Mouse (Mus musculus): ENCODE data around the gene Dirc2. TPM values are rescaled to one million over a fixed set of nuclear protein-coding genes. Genes with fewer than 3 reads are reported as not detected.

The Dirc2 gene
- polyA plus RNA-seq, 1 experiment from 2014 or later = 8.0 TPM

DNA sequence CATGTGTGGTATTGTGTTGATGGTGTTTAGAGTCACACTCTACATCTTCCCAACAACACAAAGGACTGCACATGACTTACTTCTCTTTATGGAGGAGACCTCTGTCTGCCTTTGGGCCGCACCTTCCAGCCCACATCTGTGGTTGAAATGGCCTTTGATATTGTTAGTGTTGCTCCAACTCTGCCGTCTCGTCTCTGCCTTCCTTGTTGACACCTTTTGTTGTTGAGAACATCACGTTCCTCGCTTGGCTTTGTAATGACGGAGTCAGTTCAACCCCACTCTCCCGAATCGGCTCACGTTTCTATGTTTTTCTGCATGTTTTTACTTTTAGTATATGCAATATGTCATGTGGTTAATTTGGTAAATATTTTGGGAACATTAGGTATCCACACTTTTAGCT, 11.9 kb upstream of the Dirc2 start:
- 90% methylated on average over 9 of the region's 9 CpGs for WGBS

DNA sequence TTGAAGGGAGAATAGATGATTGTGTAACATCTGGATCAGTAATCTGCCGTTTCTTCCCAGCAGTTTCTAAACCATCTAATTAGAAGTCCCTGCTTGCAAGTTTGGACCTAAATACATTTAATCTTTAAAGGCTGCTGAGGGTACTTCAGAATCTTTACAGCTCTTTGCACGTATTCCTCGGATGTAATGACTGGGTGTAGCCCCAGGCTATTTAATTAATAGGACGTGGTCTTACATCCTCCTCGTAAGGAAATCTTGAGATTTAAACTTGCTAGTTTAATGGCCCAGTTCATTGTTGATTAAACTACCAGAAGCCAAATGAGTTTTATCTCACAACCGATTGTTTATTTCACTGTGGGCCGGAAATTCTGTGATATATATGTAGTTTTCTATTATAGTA, 10.5 kb upstream of the Dirc2 start:
- H3K4me1 ChIP-seq (replicated peaks; ENCODE audit: control insufficient read depth, insufficient read depth, low read length) = peaks cover 8% of the 10 kb centered on the region
- ATAC-seq (replicated peaks; ENCODE audit: low FRiP score) (no peak), DNase-seq (ENCODE audit: low spot score) (no peak)
- no peaks in the 10 kb centered on the region for H3K36me3 ChIP-seq (ENCODE audit: control insufficient read depth, insufficient read depth, low read length)
- no peak overlapping the region for H3K27ac ChIP-seq (ENCODE audit: low read depth, low read length)
- no peak overlapping the region for H3K9ac ChIP-seq (ENCODE audit: low read depth, low read length)
- WGBS = 84% methylated on average over 7 of the region's 7 CpGs
- H3K27me3 ChIP-seq (replicated peaks; ENCODE audit: control insufficient read depth, insufficient read depth, low read length) = no peaks in the 10 kb centered on the region
- no peaks in the 10 kb centered on the region for H3K9me3 ChIP-seq (ENCODE audit: control insufficient read depth, low read length)
- no peak overlapping the region for H3K4me3 ChIP-seq (ENCODE audit: low read depth, low read length)
- H3K4me2 ChIP-seq = no peak overlapping the region

More for the DNA sequence above, 11.9 kb upstream of the Dirc2 start:
- no peaks in the 10 kb centered on the region for H3K36me3 ChIP-seq (ENCODE audit: control insufficient read depth, insufficient read depth, low read length)
- no peak overlapping the region for H3K4me2 ChIP-seq
- DNase-seq (ENCODE audit: low spot score) (no peak), ATAC-seq (replicated peaks; ENCODE audit: low FRiP score) (no peak)
- H3K27ac ChIP-seq (ENCODE audit: low read depth, low read length) = no peak overlapping the region
- no peaks in the 10 kb centered on the region for H3K9me3 ChIP-seq (ENCODE audit: control insufficient read depth, low read length)
- H3K4me3 ChIP-seq (ENCODE audit: low read depth, low read length) = no peak overlapping the region
- no peak overlapping the region for H3K9ac ChIP-seq (ENCODE audit: low read depth, low read length)
- H3K4me1 ChIP-seq (replicated peaks; ENCODE audit: control insufficient read depth, insufficient read depth, low read length) = peaks cover 8% of the 10 kb centered on the region
- no peaks in the 10 kb centered on the region for H3K27me3 ChIP-seq (replicated peaks; ENCODE audit: control insufficient read depth, insufficient read depth, low read length)

DNA sequence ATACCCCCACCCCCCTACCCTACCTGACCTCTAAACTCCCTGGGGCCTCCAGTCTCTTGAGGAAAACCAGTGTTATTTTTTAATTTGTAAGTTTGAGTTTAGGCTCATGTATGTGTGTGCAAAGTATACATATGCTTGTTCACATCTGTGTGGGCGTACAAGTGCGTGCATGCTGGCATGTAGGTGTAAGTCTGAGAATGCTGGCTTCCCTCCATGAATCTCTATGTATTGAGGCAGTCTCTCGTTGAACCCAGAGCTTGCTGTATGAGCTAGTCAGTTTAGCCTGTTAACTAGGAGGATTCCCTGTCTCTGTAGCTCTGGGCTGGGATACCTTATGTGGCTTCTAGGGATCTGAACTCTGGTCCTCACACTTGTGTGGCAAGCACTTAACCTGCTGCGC, 8.6 kb upstream of the Dirc2 start:
- ATAC-seq (replicated peaks; ENCODE audit: low FRiP score) (no peak), DNase-seq (ENCODE audit: low spot score) (no peak)
- H3K27ac ChIP-seq (ENCODE audit: low read depth, low read length) = no peak overlapping the region
- H3K27me3 ChIP-seq (replicated peaks; ENCODE audit: control insufficient read depth, insufficient read depth, low read length) = no peaks in the 10 kb centered on the region
- H3K36me3 ChIP-seq (ENCODE audit: control insufficient read depth, insufficient read depth, low read length) = no peaks in the 10 kb centered on the region
- no peak overlapping the region for H3K4me2 ChIP-seq
- H3K9me3 ChIP-seq (ENCODE audit: control insufficient read depth, low read length) = no peaks in the 10 kb centered on the region
- no peak overlapping the region for H3K9ac ChIP-seq (ENCODE audit: low read depth, low read length)
- 0 out of 2 replicates have a peak, but pooled peaks cover under 1% of the 10 kb centered on the region for H3K4me1 ChIP-seq (replicated peaks; ENCODE audit: control insufficient read depth, insufficient read depth, low read length)
- H3K4me3 ChIP-seq (ENCODE audit: low read depth, low read length) = no peak overlapping the region
- WGBS = 88% methylated on average over 4 of the region's 4 CpGs

DNA sequence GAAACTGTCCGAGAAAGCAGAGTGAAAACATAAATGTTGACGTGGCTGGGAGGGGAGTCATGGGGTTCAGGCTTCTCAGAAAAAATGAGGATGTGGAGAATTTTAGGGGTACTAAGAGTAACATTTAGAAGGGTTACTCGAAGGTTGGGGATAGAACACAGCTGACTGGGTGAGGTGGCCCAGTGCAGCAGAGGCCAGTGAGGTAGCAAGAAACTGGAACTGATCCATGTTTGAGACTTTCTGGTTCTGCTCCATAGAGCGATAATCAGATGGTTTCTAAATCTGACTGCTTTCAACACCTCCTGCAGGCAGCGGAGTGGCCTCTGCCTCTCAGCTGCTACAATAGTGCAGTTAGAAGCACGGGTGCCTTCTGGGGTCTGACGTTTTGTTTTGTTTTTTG, 7.6 kb upstream of the Dirc2 start:
- H3K27me3 ChIP-seq (replicated peaks; ENCODE audit: control insufficient read depth, insufficient read depth, low read length) = no peaks in the 10 kb centered on the region
- no peaks in the 10 kb centered on the region for H3K36me3 ChIP-seq (ENCODE audit: control insufficient read depth, insufficient read depth, low read length)
- no peak overlapping the region for H3K27ac ChIP-seq (ENCODE audit: low read depth, low read length)
- peaks cover 4% of the 10 kb centered on the region; the same call in 1 of the 2 replicates for H3K4me1 ChIP-seq (replicated peaks; ENCODE audit: control insufficient read depth, insufficient read depth, low read length)
- no peak overlapping the region for H3K4me2 ChIP-seq
- DNase-seq (ENCODE audit: low spot score) (no peak), ATAC-seq (replicated peaks; ENCODE audit: low FRiP score) (no peak)
- 86% methylated on average over 7 of the region's 7 CpGs for WGBS
- no peak overlapping the region for H3K4me3 ChIP-seq (ENCODE audit: low read depth, low read length)
- no peak overlapping the region for H3K9ac ChIP-seq (ENCODE audit: low read depth, low read length)
- H3K9me3 ChIP-seq (ENCODE audit: control insufficient read depth, low read length) = no peaks in the 10 kb centered on the region

DNA sequence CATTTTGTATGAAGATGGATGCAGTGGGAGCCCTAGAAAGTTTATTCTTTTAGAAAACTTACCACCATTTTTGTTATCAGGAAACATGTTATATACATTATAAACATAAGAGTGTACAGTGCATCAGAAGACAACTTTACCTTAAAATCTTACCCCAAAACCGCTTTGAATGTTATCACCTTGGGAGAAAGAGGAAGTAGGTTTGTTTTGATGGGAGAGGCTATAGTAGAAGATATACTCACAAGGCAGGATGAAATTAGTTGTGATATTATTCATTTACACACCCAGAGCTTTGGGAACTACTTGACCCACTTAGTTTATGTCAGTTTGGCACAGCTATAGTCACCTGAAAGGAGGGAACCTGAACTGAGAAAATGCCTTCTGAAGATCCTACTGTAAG, 6.7 kb upstream of the Dirc2 start:
- 50% methylated on average over 1 of the region's 1 CpGs for WGBS
- no peak overlapping the region for H3K4me2 ChIP-seq
- no peak for ATAC-seq (replicated peaks; ENCODE audit: low FRiP score)
- H3K4me1 ChIP-seq (replicated peaks; ENCODE audit: control insufficient read depth, insufficient read depth, low read length) = peaks cover 9% of the 10 kb centered on the region; the same call in 1 of the 2 replicates
- H3K4me3 ChIP-seq (ENCODE audit: low read depth, low read length) = no peak overlapping the region
- H3K9me3 ChIP-seq (ENCODE audit: control insufficient read depth, low read length) = no peaks in the 10 kb centered on the region
- H3K36me3 ChIP-seq (ENCODE audit: control insufficient read depth, insufficient read depth, low read length) = no peaks in the 10 kb centered on the region
- H3K9ac ChIP-seq (ENCODE audit: low read depth, low read length) = no peak overlapping the region
- no peak for DNase-seq (ENCODE audit: low spot score)
- no peak overlapping the region for H3K27ac ChIP-seq (ENCODE audit: low read depth, low read length)
- H3K27me3 ChIP-seq (replicated peaks; ENCODE audit: control insufficient read depth, insufficient read depth, low read length) = no peaks in the 10 kb centered on the region

DNA sequence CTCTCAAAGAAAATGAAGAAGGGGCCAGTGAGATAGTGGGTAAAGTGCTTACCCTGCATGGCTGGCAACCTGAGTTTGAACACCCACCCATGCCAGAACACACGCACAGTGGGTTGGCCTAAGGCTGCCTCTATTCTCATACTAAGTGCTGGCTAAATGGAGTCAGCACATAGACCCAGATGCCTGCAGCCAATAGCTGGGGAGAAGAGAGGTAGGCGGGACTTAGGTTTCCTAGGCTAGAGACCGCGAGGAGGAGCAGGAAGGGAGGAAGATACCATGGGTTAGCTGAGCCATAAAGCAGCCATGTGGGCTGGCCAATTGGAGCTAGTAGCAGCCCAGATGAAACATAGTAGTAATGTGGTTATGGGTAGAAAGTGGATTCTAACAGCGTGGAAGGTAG, 3.4 kb upstream of the Dirc2 start:
- Histone ChIP-seq H3K4me3 (ENCODE audit: low read depth, low read length) (no peak overlapping the region), H3K9me3 (ENCODE audit: control insufficient read depth, low read length) (no peaks in the 10 kb centered on the region), H3K27ac (ENCODE audit: low read depth, low read length) (no peak overlapping the region), H3K27me3 (replicated peaks; ENCODE audit: control insufficient read depth, insufficient read depth, low read length) (no peaks in the 10 kb centered on the region), H3K36me3 (ENCODE audit: control insufficient read depth, insufficient read depth, low read length) (no peaks in the 10 kb centered on the region), H3K4me1 (replicated peaks; ENCODE audit: control insufficient read depth, insufficient read depth, low read length) (peaks cover 19% of the 10 kb centered on the region), H3K9ac (ENCODE audit: low read depth, low read length) (no peak overlapping the region), H3K4me2 (no peak overlapping the region)
- ATAC-seq (replicated peaks; ENCODE audit: low FRiP score) (0 out of 2 replicates have a peak, but pooled peaks have one; percentile 26), DNase-seq (ENCODE audit: low spot score) (no peak)
- 75% methylated on average over 5 of the region's 5 CpGs for WGBS

DNA sequence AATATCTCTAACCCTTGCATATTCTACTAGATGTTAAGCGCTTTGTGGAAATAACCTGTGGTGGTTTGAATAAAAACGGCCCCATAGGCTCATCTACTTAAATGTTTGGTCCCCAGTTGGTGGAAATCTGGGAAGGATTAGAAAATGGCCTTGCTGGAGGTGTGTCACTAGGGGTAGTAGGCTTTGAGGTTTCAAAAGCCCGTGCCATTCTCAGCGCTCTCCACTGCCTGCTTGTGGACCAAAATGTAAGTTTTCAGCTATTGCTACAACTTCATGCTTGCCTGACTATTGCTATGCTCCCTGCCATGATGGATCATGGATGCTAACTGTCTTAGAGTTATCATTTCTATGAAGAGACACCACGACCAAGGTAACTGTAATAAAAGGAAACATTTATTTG, 2.5 kb upstream of the Dirc2 start:
- 78% methylated on average over 5 of the region's 5 CpGs for WGBS
- Histone ChIP-seq H3K36me3 (ENCODE audit: control insufficient read depth, insufficient read depth, low read length) (no peaks in the 10 kb centered on the region), H3K27me3 (replicated peaks; ENCODE audit: control insufficient read depth, insufficient read depth, low read length) (no peaks in the 10 kb centered on the region), H3K4me1 (replicated peaks; ENCODE audit: control insufficient read depth, insufficient read depth, low read length) (peaks cover 19% of the 10 kb centered on the region), H3K9me3 (ENCODE audit: control insufficient read depth, low read length) (no peaks in the 10 kb centered on the region), H3K27ac (ENCODE audit: low read depth, low read length) (peak overlapping the region; percentile 30; the same call in 1 of the 2 replicates), H3K4me3 (ENCODE audit: low read depth, low read length) (peak overlapping the region; percentile 86; the same call in 1 of the 2 replicates), H3K9ac (ENCODE audit: low read depth, low read length) (no peak overlapping the region; the same call in 1 of the 2 replicates), H3K4me2 (peak overlapping the region; percentile 96)
- DNase-seq (ENCODE audit: low spot score) (no peak), ATAC-seq (replicated peaks; ENCODE audit: low FRiP score) (no peak)

DNA sequence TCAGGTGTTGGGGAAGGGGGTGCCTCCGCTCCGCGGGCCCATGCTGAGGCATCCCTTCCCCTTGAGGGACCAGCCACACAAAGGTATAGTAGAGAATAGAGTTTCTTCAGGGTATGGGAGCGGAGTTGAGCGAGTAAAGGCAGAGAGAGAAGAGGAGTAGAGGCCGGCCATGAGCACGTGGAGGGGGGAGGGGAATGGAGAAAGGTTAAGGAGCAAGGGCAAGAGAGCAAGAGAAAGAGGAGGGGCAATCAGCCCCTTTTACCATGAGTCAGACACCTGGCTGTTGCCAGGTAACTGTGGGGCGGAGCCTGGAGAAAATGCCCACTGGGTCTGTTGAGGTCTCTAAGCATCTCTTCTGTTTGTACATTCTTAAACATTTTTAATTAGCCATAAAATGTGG, 2.0 kb upstream of the Dirc2 start:
- DNase-seq (ENCODE audit: low spot score) (no peak), ATAC-seq (replicated peaks; ENCODE audit: low FRiP score) (no peak)

DNA sequence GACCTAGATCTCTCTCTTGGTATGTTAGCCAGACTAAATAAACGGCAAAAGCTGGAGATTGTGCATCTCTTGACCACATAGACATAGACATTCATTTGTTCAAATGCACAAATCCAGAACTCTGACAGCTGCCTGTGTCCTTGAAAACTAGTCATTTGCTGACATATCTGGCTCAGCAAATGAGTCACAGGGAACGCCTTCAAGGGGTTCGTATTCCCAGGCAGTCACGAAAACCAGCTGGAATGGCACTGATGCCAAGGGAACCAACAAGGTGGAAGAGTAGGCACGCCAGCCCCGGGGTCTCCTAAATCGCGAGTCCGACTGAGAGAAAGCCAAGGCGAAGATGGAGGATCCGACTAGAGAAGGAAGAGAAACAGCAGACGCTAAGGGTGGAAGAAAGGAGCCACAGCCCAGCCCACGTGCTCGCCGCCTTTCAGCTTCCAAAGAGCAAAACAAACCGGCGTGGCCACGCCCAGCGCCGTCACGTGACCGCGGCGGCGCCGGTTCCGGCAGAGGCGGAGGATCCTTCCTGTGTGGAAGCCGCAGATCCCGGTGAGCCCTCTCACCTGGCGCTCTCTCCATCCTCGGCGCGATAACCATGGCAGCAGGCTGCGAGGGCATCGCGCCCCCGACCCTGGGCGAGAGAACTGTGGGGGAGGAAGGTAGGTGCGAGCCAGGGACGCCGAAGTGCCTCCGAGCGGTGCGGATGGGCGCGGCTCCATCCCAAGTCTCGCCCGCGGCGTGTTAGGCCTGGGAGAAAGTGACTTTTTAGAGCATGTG, 912 bp upstream of the Dirc2 start, which contains the start of gene Hspbap1:
Gene Hspbap1 (plus strand): TSS at position 498 of the 780 bp plus-strand sequence.
- DNase-seq (ENCODE audit: low spot score) = peak; percentile 91

More for the DNA sequence above, 2.0 kb upstream of the Dirc2 start:
- Histone ChIP-seq H3K4me2 (peak overlapping the region; percentile 96), H3K9ac (ENCODE audit: low read depth, low read length) (peak overlapping the region; percentile 79), H3K9me3 (ENCODE audit: control insufficient read depth, low read length) (no peaks in the 10 kb centered on the region), H3K27ac (ENCODE audit: low read depth, low read length) (peak overlapping the region; percentile 30; the same call in 1 of the 2 replicates), H3K4me3 (ENCODE audit: low read depth, low read length) (peak overlapping the region; percentile 86), H3K4me1 (replicated peaks; ENCODE audit: control insufficient read depth, insufficient read depth, low read length) (peaks cover 19% of the 10 kb centered on the region), H3K27me3 (replicated peaks; ENCODE audit: control insufficient read depth, insufficient read depth, low read length) (no peaks in the 10 kb centered on the region), H3K36me3 (ENCODE audit: control insufficient read depth, insufficient read depth, low read length) (no peaks in the 10 kb centered on the region)
- 23% methylated on average over 8 of the region's 8 CpGs for WGBS

More for the DNA sequence above, 912 bp upstream of the Dirc2 start, which contains the start of gene Hspbap1:
- Histone ChIP-seq H3K27ac (ENCODE audit: low read depth, low read length) (peak within 1 kb of the TSS; percentile 63), H3K36me3 (ENCODE audit: control insufficient read depth, insufficient read depth, low read length) (no peaks in the 10 kb centered on the region), H3K9ac (ENCODE audit: low read depth, low read length) (peak within 1 kb of the TSS; percentile 80), H3K4me2 (peak within 1 kb of the TSS; percentile 96), H3K27me3 (replicated peaks; ENCODE audit: control insufficient read depth, insufficient read depth, low read length) (no peaks in the 10 kb centered on the region), H3K4me1 (replicated peaks; ENCODE audit: control insufficient read depth, insufficient read depth, low read length) (peaks cover 19% of the 10 kb centered on the region), H3K9me3 (ENCODE audit: control insufficient read depth, low read length) (no peaks in the 10 kb centered on the region), H3K4me3 (ENCODE audit: low read depth, low read length) (peak within 1 kb of the TSS; percentile 86)
- ATAC-seq (replicated peaks; ENCODE audit: low FRiP score) = peak; percentile 77
- WGBS = under 1% methylated on average over 51 of the region's 51 CpGs

Data from liver, embryonic 11.5 days (tissue).